Mouse (Mus musculus) midbrain, embryonic 14.5 days (tissue): Measurements from ENCODE around the gene Krtcap2. TPM values are rescaled to one million over a fixed set of nuclear protein-coding genes. Genes with fewer than 3 reads are reported as not detected.
A peak's percentile ranks its signal among the peaks of the same experiment; 100 is the strongest.

ENCODE experiments used
- ATAC-seq: fragments of 200-750 bp; cut with Nextera tagmentation; 2 replicates; pipeline ENCODE4 v1.8.0; 2017; ENCODE audit warnings: moderate number of reproducible peaks, moderate library complexity; ENCODE audit not compliant: low FRiP score, low TSS enrichment
- DNase-seq: peaks from one replicate; pipeline ENCODE4 v3.0.0-alpha.2; 2015
- H3K27ac ChIP-seq: fragments of 300-500 bp; sonication (generic); replicated peaks from 2 replicates; pipeline ENCODE4 v1.5.1; 2014; ENCODE audit warnings: mild to moderate bottlenecking, low read depth, low read length, moderate library complexity
- H3K27me3 ChIP-seq: fragments of 300-500 bp; sonication (generic); 2 replicates; pipeline ENCODE4 v1.6.1; 2014; ENCODE audit warnings: low read length, control low read depth, mixed read lengths; ENCODE audit not compliant: control insufficient read depth, insufficient read depth
- H3K36me3 ChIP-seq: fragments of 300-500 bp; sonication (generic); 2 replicates; pipeline ENCODE4 v1.6.1; 2014; ENCODE audit warnings: low read length, control low read depth; ENCODE audit not compliant: control insufficient read depth, insufficient read depth
- H3K4me1 ChIP-seq: fragments of 300-500 bp; sonication (generic); 2 replicates; pipeline ENCODE4 v1.6.1; 2014; ENCODE audit warnings: mild to moderate bottlenecking, antibody characterized with exemption, low read length, control low read depth; ENCODE audit not compliant: control insufficient read depth, insufficient read depth
- H3K4me2 ChIP-seq: fragments of 300-500 bp; sonication (generic); 2 replicates; pipeline ENCODE4 v1.6.1; 2014; ENCODE audit warnings: mild to moderate bottlenecking, low read length, moderate library complexity
- H3K4me3 ChIP-seq: fragments of 300-500 bp; sonication (generic); replicated peaks from 2 replicates; pipeline ENCODE4 v1.5.1; 2014; ENCODE audit warnings: low read depth, low read length
- H3K9ac ChIP-seq: fragments of 300-500 bp; sonication (generic); replicated peaks from 2 replicates; pipeline ENCODE4 v1.6.1; 2014; ENCODE audit warnings: mild to moderate bottlenecking, low read length, moderate library complexity
- H3K9me3 ChIP-seq: fragments of 300-500 bp; sonication (generic); 2 replicates; pipeline ENCODE4 v1.6.1; 2016; ENCODE audit warnings: low read length, control low read depth, mixed read lengths; ENCODE audit not compliant: control insufficient read depth
- WGBS: fragments of 180-500 bp; shearing (Covaris S2); extraction: QIAGEN DNeasy Blood & Tissue Kit; methylation state at CpG from one replicate; pipeline ENCODE4 v1.1.7; 2014; 5-methylcytosine and 5-hydroxymethylcytosine counted together
- polyA plus RNA-seq: library from polyadenylated mRNA; unstranded; fragments of >200 nt; fragmentation: Nextera tagmentation; extraction: Ambion mirVana; gene quantifications from 2 replicates; pipeline ENCODE4 v1.2.1, GENCODE M21; 2014

The Krtcap2 gene
- polyA plus RNA-seq, 1 experiment from 2014 or later: 199 TPM

GRCm38 (mm10) chr3:89262417-89262816, 16.7 kb downstream of the Krtcap2 start:
- DNase-seq (no peak), ATAC-seq (no peak)
- H3K4me2 ChIP-seq: no peak overlapping the region
- no peaks in the 10 kb centered on the region for H3K27me3 ChIP-seq
- H3K9me3 ChIP-seq: no peaks in the 10 kb centered on the region
- no peak overlapping the region for H3K9ac ChIP-seq
- no peak overlapping the region for H3K27ac ChIP-seq
- WGBS: 76% methylated on average over 10 of the region's 10 CpGs
- peaks cover 4% of the 10 kb centered on the region for H3K4me1 ChIP-seq
- no peaks in the 10 kb centered on the region for H3K36me3 ChIP-seq
- no peak overlapping the region for H3K4me3 ChIP-seq

- H3K27ac ChIP-seq: peak overlapping the region; percentile 77
- H3K4me2 ChIP-seq: peak overlapping the region; percentile 81
- peak; percentile 93 for DNase-seq
- no peaks in the 10 kb centered on the region for H3K9me3 ChIP-seq
- H3K4me1 ChIP-seq: peaks cover 17% of the 10 kb centered on the region
- WGBS: under 1% methylated on average over 20 of the region's 20 CpGs
- H3K36me3 ChIP-seq: 0 out of 2 replicates have a peak, but pooled peaks cover 4% of the 10 kb centered on the region
- H3K4me3 ChIP-seq: peak overlapping the region; percentile 70
- no peaks in the 10 kb centered on the region for H3K27me3 ChIP-seq
- peak overlapping the region; percentile 84 for H3K9ac ChIP-seq
- ATAC-seq: peak; percentile 81
Measured at GRCm38 (mm10) chr3:89266439-89266893, 20.7 kb downstream of the Krtcap2 start.

- peak overlapping the region; percentile 68 for H3K4me2 ChIP-seq
- no peaks in the 10 kb centered on the region for H3K9me3 ChIP-seq
- no peaks in the 10 kb centered on the region for H3K27me3 ChIP-seq
- H3K4me1 ChIP-seq: peaks cover 17% of the 10 kb centered on the region
- H3K4me3 ChIP-seq: no peak overlapping the region
- ATAC-seq: no peak
- no peak for DNase-seq
- WGBS: 50% methylated on average over 8 of the region's 8 CpGs
- no peak overlapping the region for H3K9ac ChIP-seq
- H3K36me3 ChIP-seq: 0 out of 2 replicates have a peak, but pooled peaks cover 4% of the 10 kb centered on the region
- no peak overlapping the region for H3K27ac ChIP-seq
Measured at GRCm38 (mm10) chr3:89268916-89269315, 23.1 kb downstream of the Krtcap2 start.

DNA sequence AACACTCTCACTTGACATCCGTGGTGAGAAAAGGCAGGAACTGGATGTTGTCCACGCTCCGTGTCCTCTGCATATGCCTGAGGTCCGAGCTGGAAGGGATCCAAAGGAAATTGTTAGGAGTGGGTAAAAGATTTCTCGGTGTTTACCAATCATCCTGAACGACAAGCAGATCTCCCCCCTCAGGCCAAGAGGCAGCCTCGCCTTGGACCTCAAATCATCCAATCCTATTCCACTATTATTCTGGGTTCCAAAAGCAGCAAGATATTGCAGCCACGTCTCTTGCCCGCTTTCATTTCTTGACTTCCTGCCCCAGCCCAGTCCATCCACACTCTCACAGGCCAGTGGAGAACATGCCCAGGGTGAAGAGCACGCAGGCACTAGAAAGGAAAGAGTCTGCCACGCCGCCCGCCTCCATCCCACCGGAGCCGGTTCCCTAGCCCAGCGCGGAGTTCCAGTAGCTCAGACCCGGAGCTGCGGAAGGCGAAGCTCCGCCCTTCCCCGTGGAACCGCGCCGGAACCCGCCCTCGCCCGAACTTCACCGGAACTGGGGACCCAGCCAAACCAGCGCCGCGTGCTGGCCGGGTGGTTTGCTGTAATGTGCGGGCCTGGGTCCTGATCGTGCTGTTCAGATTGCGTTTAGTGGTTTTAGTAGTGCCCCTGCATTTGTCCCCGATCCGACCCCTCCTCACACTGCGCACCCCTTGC, 24.4 kb downstream of the Krtcap2 start, which contains the start of gene Slc50a1:
Gene Slc50a1, minus strand, starts transcription at position 520 of the 705 bp plus-strand sequence.
- H3K4me3 ChIP-seq: peak within 1 kb of the TSS; percentile 39
- 0 out of 2 replicates have a peak, but pooled peaks cover 4% of the 10 kb centered on the region for H3K36me3 ChIP-seq
- peak; percentile 59; the same call in 1 of the 2 replicates for ATAC-seq
- H3K27me3 ChIP-seq: no peaks in the 10 kb centered on the region
- H3K9me3 ChIP-seq: no peaks in the 10 kb centered on the region
- H3K27ac ChIP-seq: peak within 1 kb of the TSS; percentile 56
- WGBS: 3% methylated on average over 39 of the region's 39 CpGs
- peak; percentile 84 for DNase-seq
- H3K4me2 ChIP-seq: peak within 1 kb of the TSS; percentile 68
- peaks cover 17% of the 10 kb centered on the region for H3K4me1 ChIP-seq
- peak within 1 kb of the TSS; percentile 53 for H3K9ac ChIP-seq

DNA sequence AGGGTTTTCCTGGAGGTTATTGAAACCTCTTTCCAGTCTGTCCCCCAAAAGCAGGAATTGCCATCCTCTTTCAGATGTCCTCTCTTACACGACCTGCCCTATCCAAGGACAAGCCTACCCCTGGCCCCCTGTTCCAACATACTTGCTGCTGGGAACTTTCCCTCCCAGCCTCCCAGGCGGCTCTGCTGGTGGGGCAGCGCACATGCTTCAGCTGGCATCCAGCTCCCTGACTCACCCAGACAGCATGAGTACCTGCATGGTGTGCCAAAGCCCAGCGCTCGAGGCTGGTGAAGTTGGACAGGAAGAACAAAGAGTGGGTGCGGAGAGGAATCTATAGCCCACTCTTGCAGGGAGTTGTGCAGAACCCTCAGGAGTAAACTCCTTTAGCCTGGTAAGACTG, 25.1 kb downstream of the Krtcap2 start:
- peak overlapping the region; percentile 53; the same call in 1 of the 2 replicates for H3K9ac ChIP-seq
- peak overlapping the region; percentile 39 for H3K4me3 ChIP-seq
- H3K27me3 ChIP-seq: no peaks in the 10 kb centered on the region
- H3K36me3 ChIP-seq: 0 out of 2 replicates have a peak, but pooled peaks cover 4% of the 10 kb centered on the region
- ATAC-seq (no peak), DNase-seq (no peak)
- peak overlapping the region; percentile 68 for H3K4me2 ChIP-seq
- peaks cover 17% of the 10 kb centered on the region for H3K4me1 ChIP-seq
- 73% methylated on average over 6 of the region's 6 CpGs for WGBS
- no peaks in the 10 kb centered on the region for H3K9me3 ChIP-seq
- H3K27ac ChIP-seq: no peak overlapping the region

- Histone ChIP-seq H3K27me3 (no peaks in the 10 kb centered on the region), H3K27ac (no peak overlapping the region), H3K4me2 (no peak overlapping the region), H3K9ac (0 out of 2 replicates have a peak overlapping the region, but pooled peaks have one; percentile 20), H3K36me3 (0 out of 2 replicates have a peak, but pooled peaks cover 4% of the 10 kb centered on the region), H3K4me3 (no peak overlapping the region), H3K9me3 (no peaks in the 10 kb centered on the region), H3K4me1 (peaks cover 17% of the 10 kb centered on the region)
- 63% methylated on average over 6 of the region's 6 CpGs for WGBS
- ATAC-seq (no peak), DNase-seq (peak; percentile 17)
Measured at GRCm38 (mm10) chr3:89271760-89272159, 26.0 kb downstream of the Krtcap2 start.

- H3K4me1 ChIP-seq: peaks cover 15% of the 10 kb centered on the region; the same call in 1 of the 2 replicates
- H3K27ac ChIP-seq: no peak overlapping the region
- no peaks in the 10 kb centered on the region for H3K9me3 ChIP-seq
- no peak overlapping the region for H3K9ac ChIP-seq
- peaks cover 22% of the 10 kb centered on the region for H3K27me3 ChIP-seq
- H3K36me3 ChIP-seq: no peaks in the 10 kb centered on the region
- H3K4me3 ChIP-seq: no peak overlapping the region
- no peak for ATAC-seq
- H3K4me2 ChIP-seq: no peak overlapping the region
- DNase-seq: no peak
- 91% methylated on average over 13 of the region's 13 CpGs for WGBS
Measured at GRCm38 (mm10) chr3:89276061-89276460, 30.3 kb downstream of the Krtcap2 start.

GRCm38 (mm10) chr3:89277281-89278021, 31.7 kb downstream of the Krtcap2 start:
- Histone ChIP-seq H3K4me1 (peaks cover 21% of the 10 kb centered on the region; the same call in 1 of the 2 replicates), H3K36me3 (no peaks in the 10 kb centered on the region), H3K27me3 (peaks cover 29% of the 10 kb centered on the region), H3K9me3 (no peaks in the 10 kb centered on the region), H3K9ac (no peak overlapping the region), H3K4me3 (no peak overlapping the region), H3K4me2 (peak overlapping the region; percentile 12), H3K27ac (0 out of 2 replicates have a peak overlapping the region, but pooled peaks have one; percentile 20)
- 61% methylated on average over 14 of the region's 14 CpGs for WGBS
- no peak for ATAC-seq
- no peak for DNase-seq
